8 mouse cellular contexts compared by ENCODE assay signal in the genomic region with DNA sequence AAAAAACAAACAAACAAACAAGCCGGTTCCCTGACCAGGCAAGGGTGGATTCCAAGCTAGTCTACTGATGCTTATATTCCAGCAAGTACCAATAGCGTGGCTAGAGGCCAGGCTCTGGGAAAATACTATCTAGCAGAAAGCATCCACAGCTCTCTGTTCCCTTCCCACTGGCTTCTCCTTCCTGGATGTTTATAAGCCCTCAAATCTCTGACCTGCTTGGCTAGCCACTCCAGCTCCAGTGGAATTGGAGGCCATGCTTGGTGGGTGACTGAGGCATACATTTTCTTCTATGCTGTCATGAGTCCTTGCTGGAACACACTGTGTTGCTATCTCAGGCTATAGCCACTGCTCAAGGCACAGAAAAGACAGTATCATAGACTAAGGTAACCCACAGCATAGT. TPM values are rescaled to one million over a fixed set of nuclear protein-coding genes. Genes with fewer than 3 reads are reported as not detected.
DNase-seq lines count a peak whose midpoint lies in the region; ATAC-seq and TF ChIP-seq lines count a peak whose summit lies in the region.

No protein-coding gene starts in this region.

- no peak overlapping the region for H3K27ac ChIP-seq in kidney, embryonic 16.5 days (ENCODE audit: low read length)
- H3K27ac ChIP-seq in embryonic fibroblast, embryonic 13.5 days (ENCODE audit: insufficient read depth, low read length): no peak overlapping the region
- H3K27ac ChIP-seq in hindbrain, embryonic 15.5 days (replicated peaks): peak overlapping the region; percentile 89
- peak overlapping the region; percentile 14; the same call in 1 of the 2 replicates for H3K27ac ChIP-seq in midbrain, embryonic 16.5 days (ENCODE audit: low read length)

- H3K9ac ChIP-seq in kidney, embryonic 16.5 days (replicated peaks; ENCODE audit: low read length): 0 out of 2 replicates have a peak overlapping the region, but pooled peaks have one; percentile 1
- H3K9ac ChIP-seq in hindbrain, embryonic 15.5 days: peak overlapping the region; percentile 65; the same call in 1 of the 2 replicates
- peak overlapping the region; percentile 32; the same call in 1 of the 2 replicates for H3K9ac ChIP-seq in midbrain, embryonic 16.5 days (ENCODE audit: low read depth, low read length)

- TF ChIP-seq POLR2A in embryonic fibroblast, embryonic 13.5 days (IDR thresholded peaks at IDR 0.05; ENCODE audit: low read depth, low read length): no peak

- peaks cover 36% of the 10 kb centered on the region for H3K4me1 ChIP-seq in kidney, embryonic 16.5 days (ENCODE audit: insufficient read depth, low read length)
- peaks cover 4% of the 10 kb centered on the region; the same call in 1 of the 2 replicates for H3K4me1 ChIP-seq in embryonic fibroblast, embryonic 13.5 days (ENCODE audit: control insufficient read depth, insufficient read depth, low read length)
- peaks cover 46% of the 10 kb centered on the region for H3K4me1 ChIP-seq in hindbrain, embryonic 15.5 days (replicated peaks)
- peaks cover 20% of the 10 kb centered on the region for H3K4me1 ChIP-seq in midbrain, embryonic 16.5 days (ENCODE audit: control insufficient read depth, insufficient read depth, low read length)

- H3K4me3 ChIP-seq in kidney, embryonic 16.5 days (ENCODE audit: low read length): no peak overlapping the region
- peak overlapping the region; percentile 59; the same call in 1 of the 2 replicates for H3K4me3 ChIP-seq in embryonic fibroblast, embryonic 13.5 days (ENCODE audit: insufficient read depth, low read length)
- H3K4me3 ChIP-seq in hindbrain, embryonic 15.5 days: peak overlapping the region; percentile 59
- peak overlapping the region; percentile 60 for H3K4me3 ChIP-seq in midbrain, embryonic 16.5 days (ENCODE audit: low read depth, low read length)

- H3K36me3 ChIP-seq in kidney, embryonic 16.5 days (ENCODE audit: insufficient read depth, low read length): peaks cover 29% of the 10 kb centered on the region
- peaks cover 10% of the 10 kb centered on the region for H3K36me3 ChIP-seq in hindbrain, embryonic 15.5 days
- H3K36me3 ChIP-seq in midbrain, embryonic 16.5 days (ENCODE audit: control insufficient read depth, insufficient read depth, low read length): peaks cover 8% of the 10 kb centered on the region

- H3K27me3 ChIP-seq in kidney, embryonic 16.5 days (ENCODE audit: insufficient read depth, low read length): no peaks in the 10 kb centered on the region
- H3K27me3 ChIP-seq in hindbrain, embryonic 15.5 days: no peaks in the 10 kb centered on the region
- H3K27me3 ChIP-seq in midbrain, embryonic 16.5 days (ENCODE audit: control insufficient read depth, insufficient read depth, low read depth, low read length): no peaks in the 10 kb centered on the region

- ATAC-seq in kidney, embryonic 16.5 days (ENCODE audit: low FRiP score, low TSS enrichment): no peak
- ATAC-seq in hindbrain, embryonic 15.5 days (ENCODE audit: low FRiP score, low read depth): no peak
- ATAC-seq in midbrain, embryonic 16.5 days: no peak

- peaks cover 9% of the 10 kb centered on the region for H3K9me3 ChIP-seq in kidney, embryonic 16.5 days (ENCODE audit: low read length)
- no peaks in the 10 kb centered on the region for H3K9me3 ChIP-seq in hindbrain, embryonic 15.5 days
- H3K9me3 ChIP-seq in midbrain, embryonic 16.5 days (replicated peaks; ENCODE audit: control insufficient read depth, low read length, poor library complexity, severe bottlenecking): no peaks in the 10 kb centered on the region; the same call in 1 of the 2 replicates

- no peak for DNase-seq in kidney, adult 18-20 months
- DNase-seq in left cerebral cortex, postnatal 10 days (ENCODE audit: extremely low spot score in 1 of 2, low spot score in 2 of 2): no peak
- no peak for DNase-seq in ovary, postnatal 36 days (ENCODE audit: low spot score)
- DNase-seq in thymus, adult 18-20 months: no peak

- TF ChIP-seq CTCF in embryonic fibroblast, embryonic 13.5 days (IDR thresholded peaks at IDR 0.05; ENCODE audit: borderline replicate concordance, insufficient read depth, low read length): no peak

- H3K4me2 ChIP-seq in kidney, embryonic 16.5 days (replicated peaks; ENCODE audit: low read depth, low read length): no peak overlapping the region
- H3K4me2 ChIP-seq in hindbrain, embryonic 15.5 days: peak overlapping the region; percentile 82
- peak overlapping the region; percentile 60 for H3K4me2 ChIP-seq in midbrain, embryonic 16.5 days (ENCODE audit: low read length)

- 91% methylated on average over 2 of the region's 2 CpGs for WGBS in kidney, embryonic 16.5 days
- WGBS in hindbrain, embryonic 15.5 days: 81% methylated on average over 2 of the region's 2 CpGs
- WGBS in midbrain, embryonic 16.5 days: 91% methylated on average over 2 of the region's 2 CpGs

- intact Hi-C loops in left cerebral cortex, postnatal 10 days (cut with DNase I): no loop called here

RNA-seq across cellular contexts. Expression of gene Dbi, which starts 2.0 kb away (rescaled TPM):
- 658 and 708 TPM in 2 replicates for polyA plus RNA-seq in kidney, embryonic 16.5 days (2015; fragmentation: Nextera tagmentation; extraction: Ambion mirVana)
- 267 and 293 TPM in 2 replicates for polyA plus RNA-seq in embryonic fibroblast, embryonic 13.5 days (2011; ENCODE audit: insufficient read length, low read depth, missing spikeins)
- 1,624 and 1,630 TPM in 2 replicates for polyA plus RNA-seq in hindbrain, embryonic 15.5 days (2015; fragmentation: Nextera tagmentation; extraction: Ambion mirVana)
- polyA plus RNA-seq in midbrain, embryonic 16.5 days (2015; fragmentation: Nextera tagmentation; extraction: Ambion mirVana): 901 and 1,233 TPM in 2 replicates
- total RNA-seq in left cerebral cortex, postnatal 10 days (2021): 100 to 1,000 TPM; 343 to 360 TPM

RNA-seq across cellular contexts. Expression of gene 3110009E18Rik, which starts 2.1 kb away (rescaled TPM):
- polyA plus RNA-seq in kidney, embryonic 16.5 days (2015; fragmentation: Nextera tagmentation; extraction: Ambion mirVana): 13.5 and 16.7 TPM in 2 replicates
- 4.0 and 7.2 TPM in 2 replicates for polyA plus RNA-seq in embryonic fibroblast, embryonic 13.5 days (2011; ENCODE audit: insufficient read length, low read depth, missing spikeins)
- polyA plus RNA-seq in hindbrain, embryonic 15.5 days (2015; fragmentation: Nextera tagmentation; extraction: Ambion mirVana): 13.5 and 15.3 TPM in 2 replicates
- 13.0 and 13.7 TPM in 2 replicates for polyA plus RNA-seq in midbrain, embryonic 16.5 days (2015; fragmentation: Nextera tagmentation; extraction: Ambion mirVana)
- total RNA-seq in left cerebral cortex, postnatal 10 days (2021): 1 to 10 TPM; 6.8 to 8.7 TPM

RNA-seq across cellular contexts. Expression of gene Tmem37, which starts 45.0 kb away (rescaled TPM):
- 78.9 and 83.5 TPM in 2 replicates for polyA plus RNA-seq in kidney, embryonic 16.5 days (2015; fragmentation: Nextera tagmentation; extraction: Ambion mirVana)
- 18.7 and 25.9 TPM in 2 replicates for polyA plus RNA-seq in embryonic fibroblast, embryonic 13.5 days (2011; ENCODE audit: insufficient read length, low read depth, missing spikeins)
- polyA plus RNA-seq in hindbrain, embryonic 15.5 days (2015; fragmentation: Nextera tagmentation; extraction: Ambion mirVana): 7.6 and 9.8 TPM in 2 replicates
- 4.9 and 5.1 TPM in 2 replicates for polyA plus RNA-seq in midbrain, embryonic 16.5 days (2015; fragmentation: Nextera tagmentation; extraction: Ambion mirVana)
- 1 to 10 TPM; 1.4 to 1.8 TPM for total RNA-seq in left cerebral cortex, postnatal 10 days (2021)

Comparison
In these comparisons a context has a peak if more than half of its experiments do, and no peak if none do; other contexts are left out.
1. H3K27ac ChIP-seq: peak in hindbrain, embryonic 15.5 days (single experiment) and midbrain, embryonic 16.5 days (single experiment); none in kidney, embryonic 16.5 days (single experiment) and embryonic fibroblast, embryonic 13.5 days (single experiment).
2. H3K9ac ChIP-seq: peak in every context shown above with its lines; median percentile 65 in hindbrain, embryonic 15.5 days; 32 in midbrain, embryonic 16.5 days; 1 in kidney, embryonic 16.5 days.